Mouse (Mus musculus) left cerebral cortex, postnatal 10 days (tissue): ENCODE data around the gene Meltf. TPM values are rescaled to one million over a fixed set of nuclear protein-coding genes. Genes with fewer than 3 reads are reported as not detected.

ENCODE experiments used
- DNase-seq, 2 experiments: peaks; one replicate each; pipeline ENCODE4 v3.0.0; 2021 to 2022; ENCODE audit warnings: low spot score in 2 of 2, mixed read lengths in 1 of 2; ENCODE audit errors: extremely low spot score in 1 of 2
- intact Hi-C: fragments of 180-260 bp; cut with DNase I; formaldehyde crosslinking; loops from one replicate; pipeline ENCODE4 v1.15.1; 2025
- total RNA-seq, 2 experiments: library from RNA; stranded (reverse); gene quantifications; 2 replicates each; pipeline ENCODE4 v1.2.3; 2021

Gene Meltf
- total RNA-seq, 2 experiments from 2014 or later = 0.36 to 0.61 TPM

DNA sequence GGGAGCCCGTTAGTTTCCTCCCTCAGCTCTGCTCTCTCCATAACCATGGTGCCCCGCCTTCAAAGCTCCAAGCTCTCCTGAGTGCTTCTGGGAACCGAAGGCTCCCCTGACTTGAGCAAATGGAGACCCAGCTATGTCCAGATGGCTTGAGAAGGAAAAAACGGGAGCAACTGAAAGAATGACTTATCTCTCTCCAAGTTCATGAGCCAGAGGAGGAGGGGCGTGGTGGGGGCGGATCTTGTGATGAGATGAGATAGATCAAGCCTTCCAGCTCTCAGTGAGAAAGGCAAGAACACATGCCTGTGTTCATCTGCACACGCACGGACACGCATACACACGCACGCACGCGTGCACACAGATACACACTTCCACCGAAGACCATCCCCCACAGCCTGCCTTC lies 4.7 kb downstream of the Meltf start:
- DNase-seq = no peak
- intact Hi-C loops = no loop called here

GRCm38 (mm10) chr16:31883902-31884301 lies 5.3 kb downstream of the Meltf start:
- DNase-seq = no peak
- intact Hi-C loops = no loop called here

- intact Hi-C loops = no loop called here
- no peak for DNase-seq
These were observed 12.3 kb downstream of the Meltf start for GRCm38 (mm10) chr16:31890907-31891306.

GRCm38 (mm10) chr16:31893396-31894141 lies 15.0 kb downstream of the Meltf start:
- DNase-seq = no peak
- intact Hi-C loops = no loop called here

GRCm38 (mm10) chr16:31896971-31897774 lies 18.6 kb downstream of the Meltf start:
- intact Hi-C loops = no loop called here
- DNase-seq = peak; percentile 66 to 81

GRCm38 (mm10) chr16:31898546-31899326 lies 20.1 kb downstream of the Meltf start:
- intact Hi-C loops = no loop called here
- peak; percentile 71 to 85 for DNase-seq

DNA sequence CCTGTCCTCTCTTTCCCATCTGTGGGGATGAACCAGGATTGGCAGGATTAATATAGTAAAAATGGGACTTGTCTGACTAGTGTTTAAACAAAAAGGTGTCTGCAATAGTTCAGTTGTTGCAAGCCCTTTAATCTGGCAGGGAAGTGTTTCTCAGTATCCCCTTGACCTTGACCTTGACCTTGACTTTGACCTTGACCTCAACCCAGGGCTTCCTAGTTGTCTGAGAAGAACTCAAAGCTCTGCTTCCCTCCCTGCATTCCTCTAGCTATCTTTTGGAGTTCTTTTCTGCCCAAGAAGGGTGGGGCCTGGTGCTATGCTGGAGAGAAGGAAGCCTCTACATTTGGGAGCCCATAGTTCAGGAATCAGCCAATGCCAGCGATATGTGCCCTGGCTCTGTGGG lies 23.3 kb downstream of the Meltf start:
- no peak for DNase-seq
- intact Hi-C loops = no loop called here

DNA sequence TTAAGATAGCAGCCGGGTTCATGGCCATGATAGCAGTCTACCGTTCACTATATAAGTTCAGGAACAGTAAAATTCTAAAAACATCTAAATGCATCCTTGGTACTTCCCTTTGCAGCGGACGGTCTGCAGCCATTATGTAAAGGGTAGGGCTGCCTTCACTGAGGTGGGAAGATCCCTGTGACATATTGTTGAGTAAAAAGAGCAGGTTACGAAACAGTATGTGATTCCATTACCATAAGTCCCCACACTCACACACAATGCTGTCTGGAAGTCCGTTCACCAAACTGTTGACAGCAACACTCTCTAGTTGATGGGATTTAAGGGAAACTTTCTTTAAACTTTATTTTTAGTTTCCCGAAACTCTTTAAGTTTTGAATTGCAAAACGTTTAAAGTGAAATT lies 24.6 kb downstream of the Meltf start:
- DNase-seq = no peak
- intact Hi-C loops = no loop called here

DNA sequence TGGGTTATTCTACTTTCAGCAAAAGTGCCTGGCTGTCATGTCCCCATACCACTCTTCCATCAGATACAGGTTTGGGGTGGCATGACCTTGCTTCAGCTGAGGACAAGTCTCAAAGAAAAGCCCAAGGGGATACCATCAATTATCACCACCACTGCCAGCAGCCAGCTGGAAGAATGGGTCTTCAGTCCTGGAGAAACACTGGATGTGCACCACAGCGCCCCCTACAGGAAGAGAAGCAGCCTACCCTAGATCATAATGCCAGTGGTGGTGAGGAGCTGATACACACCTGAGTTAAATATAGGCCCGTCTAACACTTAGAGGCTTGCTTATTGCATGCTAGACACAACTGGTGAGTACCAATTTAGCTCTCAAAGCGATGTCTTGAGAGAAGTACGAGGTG lies 26.7 kb downstream of the Meltf start:
- intact Hi-C loops = no loop called here
- no peak for DNase-seq

DNA sequence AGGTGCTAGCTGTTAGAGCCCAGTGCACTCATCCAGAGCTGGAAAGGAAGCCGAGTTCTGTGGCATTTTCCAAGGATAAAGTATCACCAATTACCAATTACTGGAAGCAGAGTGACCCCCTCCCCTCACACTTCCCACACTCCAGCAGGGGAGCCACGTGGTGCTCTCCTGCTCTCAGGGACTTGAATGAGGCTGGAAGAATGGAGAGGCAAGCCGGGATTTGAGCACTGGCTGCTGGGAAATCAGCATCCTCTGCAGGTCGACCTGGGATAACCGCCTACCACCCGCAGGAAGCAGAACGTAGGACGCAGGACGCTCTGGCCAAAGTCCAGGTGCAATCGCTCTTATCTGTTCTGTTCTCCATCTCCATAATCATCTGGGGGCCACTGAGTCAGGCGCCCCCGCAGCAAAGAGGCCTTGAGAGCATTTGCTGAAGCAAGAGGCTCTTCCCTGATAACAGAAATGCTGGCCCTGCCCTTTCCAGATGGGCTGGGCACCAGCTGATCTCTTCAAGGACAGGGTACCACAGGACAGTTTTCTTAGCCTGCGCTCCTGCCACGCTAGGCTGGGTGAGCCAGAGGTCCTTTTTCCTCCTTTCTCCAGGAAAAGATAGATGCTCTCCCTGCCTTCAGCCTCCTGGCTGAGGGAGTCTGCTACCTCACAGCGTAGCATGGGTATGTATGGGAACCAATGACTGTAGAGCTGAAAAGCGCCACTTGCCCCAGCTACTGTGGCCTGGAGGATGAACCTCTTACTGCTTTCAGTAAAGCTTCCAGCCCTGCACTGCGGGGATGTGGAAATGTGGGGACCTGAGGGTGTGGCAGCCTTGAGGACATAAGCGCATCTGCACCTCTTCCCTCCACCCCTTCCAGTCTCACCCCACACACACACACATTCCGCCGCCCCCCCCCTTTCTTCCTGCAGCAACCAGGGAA lies 27.5 kb downstream of the Meltf start:
- DNase-seq = no peak
- intact Hi-C loops = no loop called here

- peak in 1 of 2 experiments; percentile 61 for DNase-seq
- intact Hi-C loops = no loop called here
These were observed 28.3 kb downstream of the Meltf start for GRCm38 (mm10) chr16:31906896-31907295.

GRCm38 (mm10) chr16:31908959-31909358 lies 30.3 kb downstream of the Meltf start:
- intact Hi-C loops = no loop called here
- DNase-seq = no peak

GRCm38 (mm10) chr16:31910281-31910847 lies 31.8 kb downstream of the Meltf start:
- no peak for DNase-seq
- intact Hi-C loops = no loop called here

DNA sequence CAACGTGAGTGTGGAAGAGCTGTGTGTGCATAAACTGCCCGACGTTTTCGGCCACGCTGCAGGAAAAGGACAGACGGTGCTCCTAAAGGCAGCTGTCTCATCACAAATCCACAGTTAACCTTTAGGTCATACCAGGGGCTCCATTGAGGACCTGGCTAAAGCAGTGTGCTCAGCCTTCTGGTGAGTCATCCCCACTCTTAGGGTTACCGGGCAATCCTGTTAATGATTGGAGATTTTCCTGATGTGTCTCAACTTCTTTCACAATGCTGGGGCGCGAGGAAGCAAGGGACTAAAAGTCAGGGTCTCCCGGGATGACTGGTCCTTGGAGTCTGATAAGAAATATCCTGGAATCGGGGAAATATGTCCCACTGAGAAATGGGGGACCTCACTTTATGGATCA lies 39.2 kb downstream of the Meltf start:
- intact Hi-C loops = loop anchor here (2.0 to 5.0 kb wide), 4 partner anchors 39 to 460 kb away; partner anchors contain the start of gene Meltf
- DNase-seq = no peak

- intact Hi-C loops = loop anchor here (2.0 to 5.0 kb wide), 4 partner anchors 39 to 461 kb away; partner anchors contain the start of gene Meltf
- peak; percentile 83 to 91 for DNase-seq
These were observed 39.7 kb downstream of the Meltf start for GRCm38 (mm10) chr16:31918248-31918724.

DNA sequence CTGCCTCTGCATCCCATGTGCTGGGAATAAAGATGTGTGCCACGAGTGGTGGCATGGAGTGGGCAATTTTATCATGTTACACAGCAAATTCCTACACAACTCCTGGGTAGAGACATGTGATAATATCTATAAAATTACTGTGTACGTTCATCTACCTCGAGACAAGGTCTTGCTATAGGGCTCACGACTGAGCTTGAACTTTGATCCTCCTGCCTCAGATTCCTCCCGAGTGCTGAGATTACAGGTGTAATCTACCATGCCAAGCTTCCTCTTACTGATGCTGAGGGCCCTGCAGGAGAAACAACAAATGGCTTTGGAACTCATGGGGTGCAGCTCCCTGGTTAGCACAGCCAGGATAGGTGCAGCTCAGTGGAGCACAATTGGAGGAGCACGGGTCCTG lies 45.8 kb downstream of the Meltf start:
- intact Hi-C loops = no loop called here
- no peak for DNase-seq

- no peak for DNase-seq
- intact Hi-C loops = no loop called here
These were observed 47.5 kb downstream of the Meltf start for GRCm38 (mm10) chr16:31926091-31926490.
